Mouse (Mus musculus): ENCODE measurements around the gene Hook2. TPM values are rescaled to one million over a fixed set of nuclear protein-coding genes. Genes with fewer than 3 reads are reported as not detected.

Hook2 gene
- polyA plus RNA-seq, 1 experiment, result 14.1 TPM

GRCm38 (mm10) chr8:84985049-84985683, 5.2 kb upstream of the Hook2 start:
- H3K4me1 ChIP-seq (ENCODE audit: control insufficient read depth, insufficient read depth, low read length), result peaks cover 5% of the 10 kb centered on the region
- peak overlapping the region; percentile 43 for H3K27ac ChIP-seq (ENCODE audit: insufficient read depth, low read length)
- WGBS, result 4% methylated on average over 23 of the region's 23 CpGs
- no peaks in the 10 kb centered on the region for H3K27me3 ChIP-seq (ENCODE audit: control insufficient read depth, insufficient read depth, low read length)
- DNase-seq, result no peak
- TF ChIP-seq POLR2A (IDR thresholded peaks at IDR 0.05; ENCODE audit: borderline replicate concordance, insufficient read depth, low read length) (no peak), CTCF (IDR thresholded peaks at IDR 0.05; ENCODE audit: borderline replicate concordance, insufficient read depth, low read depth, low read length) (no peak)
- H3K4me3 ChIP-seq (replicated peaks; ENCODE audit: insufficient read depth, low read depth, low read length), result peak overlapping the region; percentile 59

- WGBS, result under 1% methylated on average over 53 of the region's 53 CpGs
Observed at GRCm38 (mm10) chr8:84985684-84986378, 4.6 kb upstream of the Hook2 start.

GRCm38 (mm10) chr8:84986379-84986945, 3.9 kb upstream of the Hook2 start:
- WGBS, result 31% methylated on average over 8 of the region's 8 CpGs
- H3K27me3 ChIP-seq (ENCODE audit: control insufficient read depth, insufficient read depth, low read length), result no peaks in the 10 kb centered on the region
- H3K27ac ChIP-seq (ENCODE audit: insufficient read depth, low read length), result peak overlapping the region; percentile 67
- peak overlapping the region; percentile 59 for H3K4me3 ChIP-seq (replicated peaks; ENCODE audit: insufficient read depth, low read depth, low read length)
- peaks cover 5% of the 10 kb centered on the region; the same call in 1 of the 2 replicates for H3K4me1 ChIP-seq (ENCODE audit: control insufficient read depth, insufficient read depth, low read length)
- no peak for DNase-seq
- no peak for TF ChIP-seq CTCF (IDR thresholded peaks at IDR 0.05; ENCODE audit: borderline replicate concordance, insufficient read depth, low read depth, low read length)
- no peak for TF ChIP-seq POLR2A (IDR thresholded peaks at IDR 0.05; ENCODE audit: borderline replicate concordance, insufficient read depth, low read length)

More at GRCm38 (mm10) chr8:84985684-84986378, 4.6 kb upstream of the Hook2 start:
- peak overlapping the region; percentile 67 for H3K27ac ChIP-seq (ENCODE audit: insufficient read depth, low read length)
- peaks cover 7% of the 10 kb centered on the region for H3K4me1 ChIP-seq (ENCODE audit: control insufficient read depth, insufficient read depth, low read length)
- DNase-seq, result peak; percentile 94
- no peaks in the 10 kb centered on the region for H3K27me3 ChIP-seq (ENCODE audit: control insufficient read depth, insufficient read depth, low read length)
- TF ChIP-seq POLR2A (IDR thresholded peaks at IDR 0.05; ENCODE audit: borderline replicate concordance, insufficient read depth, low read length), result peak; percentile 97
- TF ChIP-seq CTCF (IDR thresholded peaks at IDR 0.05; ENCODE audit: borderline replicate concordance, insufficient read depth, low read depth, low read length), result no peak
- peak overlapping the region; percentile 59 for H3K4me3 ChIP-seq (replicated peaks; ENCODE audit: insufficient read depth, low read depth, low read length)

DNA sequence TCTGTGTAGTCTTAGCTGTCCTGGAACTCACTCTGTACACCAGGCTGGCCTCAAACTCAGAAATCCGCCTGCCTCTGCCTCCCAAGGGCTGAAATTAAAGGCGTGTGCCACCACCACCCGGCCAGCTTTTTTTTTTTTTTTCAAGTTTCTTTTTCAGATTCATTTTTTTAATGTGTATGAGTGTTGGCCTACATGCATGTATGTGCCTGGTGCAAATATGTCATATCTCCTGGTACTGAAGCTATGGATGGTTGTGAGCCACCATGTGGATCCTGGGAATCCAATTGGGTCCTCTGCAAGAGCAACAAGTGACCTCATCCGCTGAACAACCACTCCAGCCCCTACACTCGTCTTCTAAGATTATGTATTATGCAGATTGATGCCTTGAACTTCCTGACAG, 3.0 kb upstream of the Hook2 start:
- no peak overlapping the region for H3K27ac ChIP-seq (ENCODE audit: insufficient read depth, low read length)
- WGBS, result 82% methylated on average over 5 of the region's 5 CpGs
- H3K4me1 ChIP-seq (ENCODE audit: control insufficient read depth, insufficient read depth, low read length), result peaks cover 5% of the 10 kb centered on the region; the same call in 1 of the 2 replicates
- DNase-seq, result no peak
- TF ChIP-seq CTCF (IDR thresholded peaks at IDR 0.05; ENCODE audit: borderline replicate concordance, insufficient read depth, low read depth, low read length), result no peak
- no peak for TF ChIP-seq POLR2A (IDR thresholded peaks at IDR 0.05; ENCODE audit: borderline replicate concordance, insufficient read depth, low read length)
- no peaks in the 10 kb centered on the region for H3K27me3 ChIP-seq (ENCODE audit: control insufficient read depth, insufficient read depth, low read length)
- H3K4me3 ChIP-seq (replicated peaks; ENCODE audit: insufficient read depth, low read depth, low read length), result no peak overlapping the region

GRCm38 (mm10) chr8:84987903-84988302, 2.5 kb upstream of the Hook2 start:
- Histone ChIP-seq H3K27ac (ENCODE audit: insufficient read depth, low read length) (no peak overlapping the region), H3K27me3 (ENCODE audit: control insufficient read depth, insufficient read depth, low read length) (no peaks in the 10 kb centered on the region), H3K4me1 (ENCODE audit: control insufficient read depth, insufficient read depth, low read length) (peaks cover 5% of the 10 kb centered on the region; the same call in 1 of the 2 replicates), H3K4me3 (replicated peaks; ENCODE audit: insufficient read depth, low read depth, low read length) (no peak overlapping the region)
- 79% methylated on average over 2 of the region's 2 CpGs for WGBS
- TF ChIP-seq POLR2A (IDR thresholded peaks at IDR 0.05; ENCODE audit: borderline replicate concordance, insufficient read depth, low read length) (no peak), CTCF (IDR thresholded peaks at IDR 0.05; ENCODE audit: borderline replicate concordance, insufficient read depth, low read depth, low read length) (no peak)
- peak in 1 of 2 experiments; percentile 16 for DNase-seq

- no peak overlapping the region for H3K4me3 ChIP-seq (replicated peaks; ENCODE audit: insufficient read depth, low read depth, low read length)
- no peak for DNase-seq
- H3K27me3 ChIP-seq (ENCODE audit: control insufficient read depth, insufficient read depth, low read length), result no peaks in the 10 kb centered on the region
- peaks cover 5% of the 10 kb centered on the region; the same call in 1 of the 2 replicates for H3K4me1 ChIP-seq (ENCODE audit: control insufficient read depth, insufficient read depth, low read length)
- no peak for TF ChIP-seq CTCF (IDR thresholded peaks at IDR 0.05; ENCODE audit: borderline replicate concordance, insufficient read depth, low read depth, low read length)
- TF ChIP-seq POLR2A (IDR thresholded peaks at IDR 0.05; ENCODE audit: borderline replicate concordance, insufficient read depth, low read length), result no peak
- H3K27ac ChIP-seq (ENCODE audit: insufficient read depth, low read length), result no peak overlapping the region
- WGBS, result 15% methylated on average over 15 of the region's 15 CpGs
Observed at GRCm38 (mm10) chr8:84989311-84989731, 1.1 kb upstream of the Hook2 start.

DNA sequence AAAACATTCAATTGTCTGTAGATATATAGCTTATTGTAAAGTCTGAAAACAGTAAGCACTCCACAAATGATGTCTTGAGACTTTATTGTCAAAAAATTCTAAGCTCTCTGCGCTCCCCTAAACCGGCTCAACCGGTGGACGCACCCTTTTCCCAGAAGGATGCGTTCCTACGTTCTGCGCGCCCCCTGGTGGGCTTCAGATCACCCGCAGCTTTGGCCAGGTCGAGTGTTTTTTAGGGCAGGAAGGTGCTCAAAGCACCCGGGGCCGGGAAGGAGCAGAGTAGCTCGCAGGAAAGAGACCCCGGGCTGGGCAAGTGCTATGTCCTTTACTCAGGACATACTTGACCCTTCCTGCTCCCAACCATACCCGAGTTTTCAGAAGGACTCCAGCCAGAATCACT, 593 bp upstream of the Hook2 start:
- WGBS, result 2% methylated on average over 15 of the region's 15 CpGs
- H3K27me3 ChIP-seq (ENCODE audit: control insufficient read depth, insufficient read depth, low read length), result no peaks in the 10 kb centered on the region
- H3K4me1 ChIP-seq (ENCODE audit: control insufficient read depth, insufficient read depth, low read length), result peaks cover 5% of the 10 kb centered on the region; the same call in 1 of the 2 replicates
- DNase-seq, result peak; percentile 88 to 93
- H3K27ac ChIP-seq (ENCODE audit: insufficient read depth, low read length), result peak overlapping the region; percentile 21; the same call in 1 of the 2 replicates
- TF ChIP-seq CTCF (IDR thresholded peaks at IDR 0.05; ENCODE audit: borderline replicate concordance, insufficient read depth, low read depth, low read length), result peak; percentile 75
- TF ChIP-seq POLR2A (IDR thresholded peaks at IDR 0.05; ENCODE audit: borderline replicate concordance, insufficient read depth, low read length), result no peak
- H3K4me3 ChIP-seq (replicated peaks; ENCODE audit: insufficient read depth, low read depth, low read length), result peak overlapping the region; percentile 58

Measured in cerebellum, adult 2 months (tissue).